Mouse (Mus musculus) v-Abl transformed pro-B cells (cell line): Measurements from ENCODE around the gene Prx.

Experiments
- in situ Hi-C, 2 experiments: fragments of 400-800 bp; cut with MboI; formaldehyde crosslinking; loops; one replicate each; pipeline ENCODE4 v1.15.1; 2025; ENCODE audit not compliant: unreplicated experiment in 2 of 2

The Prx gene

GRCm38 (mm10) chr7:27542392-27543033 is 43.4 kb downstream of the Prx start:
- in situ Hi-C loops: loop anchor here in 1 of 2 experiments (5.0 kb wide), 1 partner anchor 35 kb away; no protein-coding TSS in a partner anchor

- in situ Hi-C loops: loop anchor here in 1 of 2 experiments (5.0 kb wide), 1 partner anchor 34 kb away; no protein-coding TSS in a partner anchor
These were observed 43.9 kb downstream of the Prx start for GRCm38 (mm10) chr7:27543065-27543464.

- in situ Hi-C loops: loop anchor here in 1 of 2 experiments (5.0 kb wide), 1 partner anchor 33 kb away; no protein-coding TSS in a partner anchor
These were observed 44.7 kb downstream of the Prx start for GRCm38 (mm10) chr7:27543851-27544250.

GRCm38 (mm10) chr7:27544675-27545370 is 45.7 kb downstream of the Prx start:
- in situ Hi-C loops: loop anchor here in 1 of 2 experiments (5.0 kb wide), 1 partner anchor 32 kb away; no protein-coding TSS in a partner anchor

GRCm38 (mm10) chr7:27549597-27549996 is 50.5 kb downstream of the Prx start:
- in situ Hi-C loops: no loop called here

- in situ Hi-C loops: no loop called here
These were observed 52.9 kb downstream of the Prx start for GRCm38 (mm10) chr7:27552070-27552469.

GRCm38 (mm10) chr7:27552931-27553513 is 53.9 kb downstream of the Prx start, which contains the start of the genes Pld3 and 2310022A10Rik:
Gene Pld3 (minus strand): TSS chr7:27553218.
Gene 2310022A10Rik (plus strand): TSS chr7:27553233.
- in situ Hi-C loops: no loop called here

GRCm38 (mm10) chr7:27560291-27560887 is 61.3 kb downstream of the Prx start:
- in situ Hi-C loops: no loop called here

GRCm38 (mm10) chr7:27560978-27561377 is 61.9 kb downstream of the Prx start:
- in situ Hi-C loops: no loop called here
